Mouse (Mus musculus) stomach, postnatal 0 days (tissue): ENCODE measurements around the gene Ppp2r3a.

Experiments used
- CTCF ChIP-seq: IDR thresholded peaks from 2 replicates; pipeline ENCODE4 v1.5.1; 2016; ENCODE audit warnings: antibody characterized with exemption, low read depth, mild to moderate bottlenecking, moderate library complexity
- EP300 ChIP-seq: optimal IDR thresholded peaks from 2 replicates; pipeline ENCODE3; 2016; ENCODE audit warnings: antibody characterized with exemption

DNA sequence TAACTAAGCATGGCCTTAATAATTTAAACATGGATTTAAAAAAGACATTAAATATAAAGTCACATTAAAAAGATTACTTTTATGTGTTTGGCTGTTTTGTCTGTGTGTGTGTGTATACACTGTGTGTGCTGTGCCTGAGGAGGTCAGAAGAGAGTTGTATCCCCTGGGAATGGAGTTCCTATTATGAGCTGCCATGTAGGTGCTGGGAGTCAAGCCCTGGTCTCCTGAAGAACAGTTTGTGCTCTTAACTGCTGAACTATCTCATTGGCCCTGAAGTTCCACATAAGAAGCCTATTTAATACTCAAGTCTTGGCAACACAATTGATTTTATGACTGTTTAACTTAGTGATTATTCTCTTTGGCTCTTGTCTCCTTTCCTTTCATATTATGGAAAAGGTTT lies 174.1 kb downstream of the Ppp2r3a start:
- no peak for TF ChIP-seq CTCF
- TF ChIP-seq EP300 = no peak
